Mouse (Mus musculus) layer of hippocampus, adult 8-10 months (tissue): Measurements from ENCODE around the gene Stt3b. TPM values are rescaled to one million over a fixed set of nuclear protein-coding genes. Genes with fewer than 3 reads are reported as not detected.

Experiments
- DNase-seq, 2 experiments: peaks; one replicate each; pipeline ENCODE4 v3.0.0; 2022; ENCODE audit warnings: low spot score in 2 of 2
- total RNA-seq, 4 experiments: library from RNA; stranded (reverse); gene quantifications; 2 replicates each; pipeline ENCODE4 v1.2.4; 2022

Stt3b gene
- total RNA-seq, 4 experiments from 2014 or later = 68.0 to 86.5 (median 74.0) TPM

GRCm38 (mm10) chr9:115318621-115319375 is 8.6 kb upstream of the Stt3b start:
- DNase-seq = no peak

DNA sequence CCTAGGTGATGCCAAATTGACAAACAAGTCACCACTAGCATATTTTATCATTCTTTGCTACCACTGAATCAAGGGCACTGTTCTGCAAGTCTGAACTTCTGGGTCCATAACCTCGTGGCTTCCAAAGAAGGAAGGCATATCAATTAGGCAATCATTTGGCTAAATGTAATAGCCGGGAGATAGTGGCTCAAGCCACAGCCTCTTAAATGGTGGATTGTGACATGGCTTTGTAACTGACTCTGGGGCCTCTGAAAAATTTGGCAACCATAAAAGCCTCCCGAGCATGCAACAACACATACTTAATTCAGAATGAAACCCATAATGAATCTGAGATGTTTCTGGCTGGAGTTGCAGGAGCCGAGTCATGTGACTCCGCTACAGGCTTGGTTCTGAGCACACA is 6.8 kb upstream of the Stt3b start:
- DNase-seq = no peak

GRCm38 (mm10) chr9:115314556-115314955 is 4.3 kb upstream of the Stt3b start:
- DNase-seq = no peak

DNA sequence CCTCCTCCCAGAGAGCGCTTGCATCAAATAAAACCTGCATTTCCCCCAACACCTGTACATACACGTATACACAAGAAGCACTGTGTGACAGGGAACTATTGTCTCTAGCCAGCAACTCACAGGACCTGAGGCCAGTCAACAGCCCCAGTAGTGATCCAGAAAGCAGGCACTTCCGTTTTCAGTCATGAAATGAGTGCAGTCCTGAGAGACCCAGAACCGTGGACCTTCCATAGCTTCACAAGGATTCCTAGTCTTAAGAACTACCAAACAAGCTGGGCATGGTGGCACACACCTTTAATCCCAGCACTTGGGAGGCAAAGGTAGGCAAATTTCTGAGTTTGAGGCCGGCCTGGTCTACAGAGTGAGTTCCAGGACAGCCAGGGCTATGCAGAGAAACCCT is 3.6 kb upstream of the Stt3b start:
- no peak for DNase-seq

- DNase-seq = no peak
These were observed 951 bp upstream of the Stt3b start for GRCm38 (mm10) chr9:115311223-115311520.

GRCm38 (mm10) chr9:115309977-115310345 is 260 bp downstream of the Stt3b start:
- DNase-seq = no peak

DNA sequence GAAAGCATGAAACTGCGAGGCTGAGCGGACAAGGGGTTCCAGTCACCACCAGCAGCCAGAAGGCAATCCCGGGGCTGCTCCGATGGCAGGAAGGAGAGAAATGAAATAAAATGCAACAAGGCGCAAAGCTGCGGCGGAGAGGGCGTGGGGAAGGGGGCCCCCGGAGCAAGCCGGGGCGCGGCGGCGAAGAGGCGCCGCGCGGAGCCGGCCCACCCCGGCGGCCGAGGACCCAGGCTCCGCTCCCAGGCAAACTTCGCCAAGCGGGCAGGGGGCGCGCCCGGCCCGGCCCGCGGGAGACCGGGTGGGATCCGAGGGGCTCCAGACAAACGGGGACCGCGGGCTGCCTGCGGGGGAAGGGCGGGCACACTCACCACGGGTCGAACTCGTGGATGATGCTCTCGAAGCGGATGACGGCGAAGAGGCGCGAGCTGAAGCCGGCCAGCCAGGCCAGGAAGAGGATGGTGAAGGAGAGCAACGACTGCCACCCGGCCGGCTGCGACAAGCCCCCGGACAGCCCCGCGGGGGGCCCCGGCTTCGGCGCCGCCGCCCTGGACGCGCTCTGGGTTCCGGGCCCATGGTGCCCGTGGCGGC is 745 bp downstream of the Stt3b start:
- DNase-seq = no peak

DNA sequence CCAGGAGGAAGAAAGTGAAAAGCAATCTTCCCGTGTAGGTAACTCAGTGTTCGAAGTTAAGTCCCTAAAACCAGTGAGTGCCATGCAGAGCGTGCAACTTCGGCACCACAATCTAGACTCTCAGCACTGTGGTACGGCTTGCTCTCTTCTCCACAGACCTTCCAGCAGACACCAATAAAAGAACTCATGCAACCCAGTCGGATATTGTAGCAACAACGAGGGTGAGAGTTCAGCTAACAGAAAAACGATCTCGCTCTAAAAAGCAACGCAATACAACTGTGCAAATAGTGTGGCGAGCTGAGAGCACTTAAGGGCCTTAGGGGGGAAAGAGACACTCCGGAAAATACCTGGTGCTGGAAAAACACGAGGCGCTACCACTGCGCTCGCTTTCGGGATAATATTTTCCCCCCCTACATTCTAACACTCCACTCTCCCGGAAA is 1.3 kb downstream of the Stt3b start:
- no peak for DNase-seq

GRCm38 (mm10) chr9:115308401-115308800 is 1.8 kb downstream of the Stt3b start:
- DNase-seq = no peak

- DNase-seq = no peak
These were observed 4.0 kb downstream of the Stt3b start for GRCm38 (mm10) chr9:115306202-115306601.

GRCm38 (mm10) chr9:115304149-115304548 is 6.1 kb downstream of the Stt3b start:
- no peak for DNase-seq

GRCm38 (mm10) chr9:115301593-115301992 is 8.6 kb downstream of the Stt3b start:
- no peak for DNase-seq

- DNase-seq = no peak
These were observed 9.1 kb downstream of the Stt3b start for GRCm38 (mm10) chr9:115301002-115301579.

DNA sequence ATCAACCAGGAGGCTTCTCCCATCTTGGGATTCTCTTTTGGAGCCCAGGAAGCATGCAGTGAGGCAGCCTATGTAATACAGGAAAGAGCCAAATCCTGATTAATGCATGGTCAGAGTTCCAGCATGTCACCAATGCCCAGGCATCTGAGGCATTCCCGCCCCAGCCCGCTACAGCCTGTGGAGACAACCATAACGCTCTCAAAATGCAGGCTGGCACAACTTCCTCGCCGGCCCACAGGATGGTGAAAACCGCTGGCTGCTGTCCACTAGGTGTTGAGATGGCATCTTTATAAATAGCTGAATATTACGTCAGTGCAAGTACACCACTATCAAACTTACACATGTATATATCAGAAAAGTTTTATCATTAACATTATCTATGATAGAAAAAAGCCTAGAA is 13.5 kb downstream of the Stt3b start:
- DNase-seq = no peak

GRCm38 (mm10) chr9:115293920-115294594 is 16.2 kb downstream of the Stt3b start:
- no peak for DNase-seq

GRCm38 (mm10) chr9:115287774-115288434 is 22.3 kb downstream of the Stt3b start:
- DNase-seq = no peak

GRCm38 (mm10) chr9:115284385-115284784 is 25.8 kb downstream of the Stt3b start:
- DNase-seq = no peak

GRCm38 (mm10) chr9:115283403-115283802 is 26.8 kb downstream of the Stt3b start:
- DNase-seq = no peak

DNA sequence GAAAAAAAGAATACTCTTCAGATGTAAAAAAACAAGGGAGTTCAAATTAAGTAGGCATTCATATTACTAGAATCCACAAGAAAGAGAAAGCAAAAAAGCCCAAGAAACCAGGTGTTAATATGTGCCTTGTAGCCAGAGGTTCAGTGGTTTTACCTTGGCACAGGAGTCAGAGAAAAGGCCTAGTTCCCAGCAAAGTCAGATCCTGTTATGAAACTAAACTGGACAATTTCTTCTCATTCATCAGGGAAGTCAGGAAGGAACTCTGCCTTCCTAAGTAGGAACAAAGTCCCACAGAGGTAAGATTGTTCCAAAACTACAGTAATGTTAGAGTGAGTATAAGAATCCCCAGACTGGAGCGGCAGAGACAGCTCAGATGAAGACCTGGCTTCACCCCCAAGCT is 31.6 kb downstream of the Stt3b start:
- no peak for DNase-seq

DNA sequence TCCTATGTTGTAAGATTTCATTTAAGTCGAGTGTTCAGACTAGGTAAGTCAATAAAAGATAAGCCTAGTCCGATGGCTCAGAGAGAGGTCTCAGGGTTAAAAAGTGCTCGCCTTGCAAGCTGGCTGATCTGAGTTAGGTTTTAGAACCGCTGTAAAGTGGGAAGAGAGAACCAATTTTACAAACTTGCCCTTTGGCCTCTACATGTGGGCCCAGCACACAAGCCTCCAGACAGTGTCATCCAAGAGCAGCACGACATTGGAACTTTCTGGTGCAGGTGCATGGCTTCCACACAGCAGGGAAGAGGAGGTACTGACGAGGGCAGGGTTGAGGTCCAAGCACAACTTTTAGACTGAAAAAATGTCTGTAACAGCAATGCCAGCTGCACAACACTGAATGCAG is 35.4 kb downstream of the Stt3b start:
- DNase-seq = no peak

DNA sequence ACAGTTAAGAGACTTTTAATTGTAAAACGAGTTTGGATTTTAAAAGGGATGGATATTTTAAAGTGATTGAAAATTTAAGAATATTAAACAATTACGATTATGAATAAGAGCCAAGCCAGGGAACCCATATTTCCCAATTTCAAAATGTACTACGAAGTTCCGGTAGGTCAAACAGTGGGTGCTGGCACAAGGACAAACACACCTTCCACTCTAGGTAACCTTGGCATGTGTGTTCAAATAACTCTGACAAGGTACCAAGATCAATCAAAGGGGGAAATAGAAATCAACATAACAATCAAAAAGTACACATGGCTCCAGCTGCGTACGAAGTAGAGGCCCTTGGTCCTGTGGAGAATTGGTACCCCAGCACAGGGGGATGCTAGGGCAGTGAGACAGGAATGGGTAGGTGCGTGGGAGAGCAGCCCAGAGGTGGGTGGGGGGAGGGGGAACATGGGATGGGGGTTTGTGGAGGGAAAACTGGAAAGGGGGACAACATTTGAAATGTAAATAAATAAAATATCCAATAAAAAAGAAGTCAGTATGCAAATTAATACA is 37.0 kb downstream of the Stt3b start:
- no peak for DNase-seq

DNA sequence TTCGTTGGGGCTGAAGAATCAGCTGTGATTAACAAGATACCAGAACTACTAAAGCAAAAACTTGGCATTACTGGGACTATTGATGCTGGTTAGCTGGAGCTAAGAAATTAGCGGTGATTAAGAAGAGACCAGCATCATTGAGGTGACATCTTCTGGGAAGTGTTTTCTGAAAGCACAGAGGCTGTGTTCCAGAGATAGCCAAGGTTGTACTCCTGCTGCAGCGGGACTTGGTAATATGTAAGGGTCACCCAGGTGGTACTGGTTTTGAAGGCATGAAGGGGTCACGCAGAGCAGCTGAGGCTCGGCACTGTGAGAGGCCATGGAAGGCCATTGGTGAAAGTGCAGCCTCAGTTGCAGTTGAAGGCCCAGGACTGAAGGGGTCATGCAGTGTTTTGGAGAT is 37.8 kb downstream of the Stt3b start:
- peak in 1 of 2 experiments; percentile 30 for DNase-seq
